Mouse (Mus musculus) intestine, embryonic 14.5 days (tissue): ENCODE results near the gene Bbip1. TPM values are rescaled to one million over a fixed set of nuclear protein-coding genes. Genes with fewer than 3 reads are reported as not detected.
"Not testable (repeated sequence)": the region's sequence is repeated elsewhere in the genome, so short reads cannot be mapped to it uniquely, and the experiment has no call there.

Experiments used
- ATAC-seq: fragments of 200-750 bp; cut with Nextera tagmentation; replicated peaks from 2 replicates; pipeline ENCODE4 v1.8.0; 2017; ENCODE audit warnings: low read depth, moderate number of reproducible peaks, moderate TSS enrichment, moderate library complexity; ENCODE audit not compliant: low FRiP score, low TSS enrichment
- DNase-seq: peaks from one replicate; pipeline ENCODE4 v3.0.0-alpha.2; 2018; ENCODE audit warnings: low spot score
- H3K27ac ChIP-seq: fragments of 300-500 bp; sonication (generic); 2 replicates; pipeline ENCODE4 v1.5.1; 2014; ENCODE audit warnings: low read depth, mild to moderate bottlenecking, control low read depth
- H3K27me3 ChIP-seq: fragments of 300-500 bp; sonication (generic); replicated peaks from 2 replicates; pipeline ENCODE4 v1.6.1; 2014; ENCODE audit warnings: low read length, control low read depth; ENCODE audit not compliant: control insufficient read depth, insufficient read depth
- H3K36me3 ChIP-seq: fragments of 300-500 bp; sonication (generic); 2 replicates; pipeline ENCODE4 v1.6.1; 2014; ENCODE audit warnings: low read length, control low read depth; ENCODE audit not compliant: control insufficient read depth, insufficient read depth
- H3K4me1 ChIP-seq: fragments of 300-500 bp; sonication (generic); replicated peaks from 2 replicates; pipeline ENCODE4 v1.6.1; 2014; ENCODE audit warnings: low read length, control low read depth, mixed read lengths; ENCODE audit not compliant: control insufficient read depth, insufficient read depth
- H3K4me2 ChIP-seq: fragments of 300-500 bp; sonication (generic); 2 replicates; pipeline ENCODE4 v1.6.1; 2014; ENCODE audit warnings: low read length
- H3K4me3 ChIP-seq: fragments of 300-500 bp; sonication (generic); 2 replicates; pipeline ENCODE4 v1.5.1; 2014; ENCODE audit warnings: low read depth, low read length, control low read depth, mixed read lengths
- H3K9ac ChIP-seq: fragments of 300-500 bp; sonication (generic); 2 replicates; pipeline ENCODE4 v1.6.1; 2014; ENCODE audit warnings: mild to moderate bottlenecking, low read length
- H3K9me3 ChIP-seq: fragments of 300-500 bp; sonication (generic); 2 replicates; pipeline ENCODE4 v1.6.1; 2016; ENCODE audit warnings: low read length, control low read depth; ENCODE audit not compliant: control insufficient read depth
- WGBS: fragments of 180-500 bp; shearing (Covaris S2); extraction: QIAGEN DNeasy Blood & Tissue Kit; methylation state at CpG from one replicate; pipeline ENCODE4 v1.1.7; 2014; 5-methylcytosine and 5-hydroxymethylcytosine counted together
- polyA plus RNA-seq: library from polyadenylated mRNA; unstranded; fragments of >200 nt; fragmentation: Nextera tagmentation; extraction: Ambion mirVana; gene quantifications from 2 replicates; pipeline ENCODE4 v1.2.1, GENCODE M21; 2014

Bbip1 gene
- polyA plus RNA-seq, 1 experiment from 2014 or later, result 89.9 TPM

DNA sequence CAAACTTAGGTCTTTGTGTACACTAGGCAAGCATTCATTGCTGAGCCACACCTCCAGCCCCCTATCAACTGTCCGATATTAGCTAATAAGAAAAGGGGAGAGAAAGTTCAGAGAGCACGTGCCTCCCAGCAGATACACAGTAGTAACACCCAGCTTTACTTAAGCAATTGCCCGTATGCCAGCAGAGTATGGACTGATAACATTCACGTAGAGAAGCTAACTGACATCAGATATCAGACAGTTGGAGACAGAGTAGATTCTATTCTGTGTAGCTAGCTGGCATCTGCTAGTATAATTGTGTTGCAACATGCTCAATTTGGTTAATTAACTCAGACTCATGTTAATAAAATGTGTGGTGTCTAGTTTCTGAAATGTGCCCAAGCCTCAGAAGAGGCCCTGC lies 3.3 kb downstream of the Bbip1 start:
- 83% methylated on average over 4 of the region's 4 CpGs for WGBS
- Histone ChIP-seq H3K9ac (no peak overlapping the region), H3K27me3 (no peaks in the 10 kb centered on the region), H3K4me2 (no peak overlapping the region), H3K36me3 (peaks cover 17% of the 10 kb centered on the region), H3K9me3 (no peaks in the 10 kb centered on the region), H3K27ac (no peak overlapping the region), H3K4me3 (no peak overlapping the region), H3K4me1 (peaks cover 11% of the 10 kb centered on the region; the same call in 1 of the 2 replicates)
- ATAC-seq, result no peak
- no peak for DNase-seq

GRCm38 (mm10) chr19:53939467-53939866 lies 5.0 kb downstream of the Bbip1 start:
- ATAC-seq, result no peak
- Histone ChIP-seq H3K4me1 (peaks cover 8% of the 10 kb centered on the region; the same call in 1 of the 2 replicates), H3K36me3 (peaks cover 17% of the 10 kb centered on the region), H3K9ac (no peak overlapping the region), H3K9me3 (no peaks in the 10 kb centered on the region), H3K27me3 (no peaks in the 10 kb centered on the region), H3K27ac (no peak overlapping the region), H3K4me3 (no peak overlapping the region), H3K4me2 (no peak overlapping the region)
- 88% methylated on average over 4 of the region's 4 CpGs for WGBS
- no peak for DNase-seq

- ATAC-seq (no peak), DNase-seq (no peak)
- no peak overlapping the region for H3K27ac ChIP-seq
These were observed 10.4 kb downstream of the Bbip1 start for GRCm38 (mm10) chr19:53934046-53934445.

GRCm38 (mm10) chr19:53933050-53933449 lies 11.4 kb downstream of the Bbip1 start:
- Histone ChIP-seq H3K9me3 (no peaks in the 10 kb centered on the region), H3K27me3 (no peaks in the 10 kb centered on the region), H3K4me3 (no peak overlapping the region), H3K9ac (no peak overlapping the region), H3K4me1 (no peaks in the 10 kb centered on the region), H3K4me2 (no peak overlapping the region), H3K36me3 (peaks cover 44% of the 10 kb centered on the region), H3K27ac (peak overlapping the region; percentile 8; the same call in 1 of the 2 replicates)
- DNase-seq (no peak), ATAC-seq (no peak)

More at GRCm38 (mm10) chr19:53934046-53934445, 10.4 kb downstream of the Bbip1 start:
- no peaks in the 10 kb centered on the region for H3K9me3 ChIP-seq
- no peaks in the 10 kb centered on the region for H3K4me1 ChIP-seq
- H3K36me3 ChIP-seq, result peaks cover 44% of the 10 kb centered on the region
- no peaks in the 10 kb centered on the region for H3K27me3 ChIP-seq
- no peak overlapping the region for H3K4me2 ChIP-seq
- no peak overlapping the region for H3K4me3 ChIP-seq
- no peak overlapping the region for H3K9ac ChIP-seq

DNA sequence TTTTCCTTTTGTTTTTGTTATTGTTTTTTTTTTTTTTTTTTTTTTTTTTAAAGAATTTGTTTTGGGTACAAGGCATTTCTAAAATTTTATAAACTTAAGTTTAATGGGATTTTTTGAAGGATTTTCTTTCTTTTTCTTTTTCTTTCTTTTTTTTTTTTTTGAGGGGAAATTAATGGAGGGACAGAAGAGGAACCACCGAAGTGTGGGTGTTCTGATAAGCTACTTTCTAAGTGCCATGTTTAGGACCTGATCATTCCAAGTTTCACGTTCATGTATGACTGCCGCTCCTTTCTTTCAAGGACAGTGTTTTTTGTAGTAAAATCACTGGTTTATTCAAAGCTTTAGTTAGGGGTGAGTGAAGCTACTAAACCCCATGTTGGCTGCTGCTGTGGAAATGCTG lies 15.2 kb downstream of the Bbip1 start:
- DNase-seq (no peak), ATAC-seq (no peak)
- WGBS, result 95% methylated on average over 3 of the region's 3 CpGs
- H3K36me3 ChIP-seq, result peaks cover 70% of the 10 kb centered on the region
- no peak overlapping the region for H3K4me3 ChIP-seq
- no peaks in the 10 kb centered on the region for H3K9me3 ChIP-seq
- no peak overlapping the region for H3K4me2 ChIP-seq
- no peaks in the 10 kb centered on the region for H3K27me3 ChIP-seq
- no peak overlapping the region for H3K27ac ChIP-seq
- no peaks in the 10 kb centered on the region for H3K4me1 ChIP-seq
- H3K9ac ChIP-seq, result no peak overlapping the region

DNA sequence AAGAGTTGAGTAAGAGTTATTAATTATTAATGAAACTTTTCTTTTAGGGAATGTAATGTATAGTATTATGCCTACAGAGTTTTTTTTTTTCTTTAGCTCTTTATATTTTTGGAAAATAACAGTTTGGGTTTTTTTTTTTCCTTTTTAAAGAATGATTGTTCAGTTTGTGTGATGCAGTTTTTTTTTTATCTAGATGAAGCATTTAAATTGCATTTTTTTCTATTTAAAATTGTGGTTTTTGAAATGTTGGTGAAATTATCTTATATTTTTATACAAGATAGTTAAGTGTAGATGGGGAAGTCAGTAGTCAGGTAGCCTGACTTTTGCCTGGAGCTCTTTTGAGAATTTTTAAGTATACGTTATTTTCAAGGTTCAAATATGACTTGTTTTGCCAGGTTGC lies 17.7 kb downstream of the Bbip1 start:
- Histone ChIP-seq H3K4me1 (no peaks in the 10 kb centered on the region), H3K36me3 (peaks cover 81% of the 10 kb centered on the region), H3K27ac (no peak overlapping the region), H3K27me3 (no peaks in the 10 kb centered on the region), H3K9me3 (no peaks in the 10 kb centered on the region), H3K4me2 (no peak overlapping the region), H3K4me3 (no peak overlapping the region), H3K9ac (no peak overlapping the region)
- ATAC-seq (no peak), DNase-seq (no peak)
- WGBS, result 89% methylated on average over 1 of the region's 1 CpGs

DNA sequence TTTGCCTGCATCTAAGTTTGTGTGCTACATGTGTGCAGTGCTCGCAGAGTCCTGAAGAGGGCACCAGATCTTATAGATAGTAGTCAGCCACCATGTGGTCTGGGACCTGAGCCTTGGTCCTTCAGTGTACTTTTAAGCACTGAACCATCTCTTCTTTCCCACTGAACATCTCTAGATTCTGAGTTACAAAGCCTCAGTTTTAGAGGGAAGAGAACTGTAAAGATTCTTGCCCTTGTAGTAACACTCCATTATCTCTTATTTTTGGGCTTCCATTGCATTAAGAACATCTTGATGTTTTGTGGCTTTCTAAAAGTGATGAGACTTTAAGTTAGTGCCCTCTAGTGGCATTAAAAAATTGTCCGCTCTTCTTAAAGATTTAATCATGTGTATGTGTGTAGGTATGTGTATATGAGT lies 19.1 kb downstream of the Bbip1 start:
- DNase-seq (no peak), ATAC-seq (no peak)
- H3K36me3 ChIP-seq, result peaks cover 77% of the 10 kb centered on the region

GRCm38 (mm10) chr19:53921996-53922395 lies 22.4 kb downstream of the Bbip1 start:
- 96% methylated on average over 3 of the region's 3 CpGs for WGBS
- ATAC-seq, H3K4me3 ChIP-seq, H3K4me2 ChIP-seq, DNase-seq, H3K27me3 ChIP-seq, H3K9me3 ChIP-seq, H3K4me1 ChIP-seq, H3K9ac ChIP-seq, H3K27ac ChIP-seq: not testable (repeated sequence)
- peaks cover 82% of the 10 kb centered on the region for H3K36me3 ChIP-seq

More for the DNA sequence above, 19.1 kb downstream of the Bbip1 start:
- Histone ChIP-seq H3K9ac (no peak overlapping the region), H3K27ac (no peak overlapping the region), H3K4me1 (no peaks in the 10 kb centered on the region), H3K4me3 (no peak overlapping the region), H3K9me3 (no peaks in the 10 kb centered on the region), H3K4me2 (no peak overlapping the region), H3K27me3 (no peaks in the 10 kb centered on the region)
- 90% methylated on average over 2 of the region's 2 CpGs for WGBS

DNA sequence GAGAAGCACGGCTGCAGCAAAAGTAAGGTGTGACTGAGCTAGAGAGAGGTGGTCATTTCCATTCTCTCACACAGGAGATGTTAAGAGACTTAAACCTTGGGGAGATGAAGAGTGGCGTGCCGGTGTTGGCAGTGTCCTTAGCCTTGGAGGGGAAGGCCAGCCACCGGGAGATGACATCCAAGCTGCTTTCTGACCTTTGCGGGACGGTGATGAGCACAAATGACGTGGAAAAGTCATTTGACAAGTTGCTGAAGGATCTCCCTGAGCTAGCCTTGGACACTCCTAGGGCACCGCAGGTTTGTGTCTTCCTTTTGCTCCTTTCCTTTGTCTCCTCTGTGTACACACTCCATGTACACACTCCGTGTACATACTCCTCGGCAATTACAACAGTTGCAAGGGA lies 24.9 kb downstream of the Bbip1 start:
- DNase-seq (no peak), ATAC-seq (no peak)
- H3K27ac ChIP-seq, result no peak overlapping the region
- no peaks in the 10 kb centered on the region for H3K4me1 ChIP-seq
- H3K27me3 ChIP-seq, result no peaks in the 10 kb centered on the region
- 94% methylated on average over 10 of the region's 10 CpGs for WGBS
- no peak overlapping the region for H3K4me2 ChIP-seq
- no peaks in the 10 kb centered on the region for H3K9me3 ChIP-seq
- peaks cover 82% of the 10 kb centered on the region for H3K36me3 ChIP-seq
- H3K9ac ChIP-seq, result no peak overlapping the region
- H3K4me3 ChIP-seq, result no peak overlapping the region
